Mouse (Mus musculus) embryonic facial prominence, embryonic 15.5 days (tissue): Measurements from ENCODE around the gene Hcfc2. TPM values are rescaled to one million over a fixed set of nuclear protein-coding genes. Genes with fewer than 3 reads are reported as not detected.

Experiments used
- ATAC-seq: fragments of 200-750 bp; cut with Nextera tagmentation; 2 replicates; pipeline ENCODE4 v1.8.0; 2017; ENCODE audit warnings: low read depth, moderate TSS enrichment; ENCODE audit not compliant: insufficient number of reproducible peaks, low FRiP score, low TSS enrichment
- H3K27ac ChIP-seq: fragments of 300-500 bp; sonication (generic); replicated peaks from 2 replicates; pipeline ENCODE4 v1.5.1; 2015; ENCODE audit warnings: mild to moderate bottlenecking, inconsistent platforms
- H3K27me3 ChIP-seq: fragments of 300-500 bp; sonication (generic); 2 replicates; pipeline ENCODE4 v1.6.1; 2015; ENCODE audit warnings: inconsistent platforms
- H3K36me3 ChIP-seq: fragments of 300-500 bp; sonication (generic); 2 replicates; pipeline ENCODE4 v1.6.1; 2015; ENCODE audit warnings: mild to moderate bottlenecking, inconsistent platforms
- H3K4me1 ChIP-seq: fragments of 300-500 bp; sonication (generic); 2 replicates; pipeline ENCODE4 v1.6.1; 2015; ENCODE audit warnings: inconsistent platforms
- H3K4me2 ChIP-seq: fragments of 300-500 bp; sonication (generic); replicated peaks from 2 replicates; pipeline ENCODE4 v1.6.1; 2015; ENCODE audit warnings: mild to moderate bottlenecking, inconsistent platforms
- H3K4me3 ChIP-seq: fragments of 300-500 bp; sonication (generic); replicated peaks from 2 replicates; pipeline ENCODE4 v1.5.1; 2015; ENCODE audit warnings: mild to moderate bottlenecking, inconsistent platforms
- H3K9ac ChIP-seq: fragments of 300-500 bp; sonication (generic); 2 replicates; pipeline ENCODE4 v1.6.1; 2015; ENCODE audit warnings: inconsistent platforms
- H3K9me3 ChIP-seq: fragments of 300-500 bp; sonication (generic); replicated peaks from 2 replicates; pipeline ENCODE4 v1.6.1; 2016; ENCODE audit warnings: inconsistent platforms
- WGBS: fragments of 180-500 bp; shearing (Covaris S2); methylation state at CpG from one replicate; pipeline ENCODE4 v1.1.7; 2015; 5-methylcytosine and 5-hydroxymethylcytosine counted together
- polyA plus RNA-seq: library from polyadenylated mRNA; unstranded; fragments of >200 nt; fragmentation: Nextera tagmentation; extraction: Ambion mirVana; gene quantifications from 2 replicates; pipeline ENCODE4 v1.2.1, GENCODE M21; 2015

Gene Hcfc2
- polyA plus RNA-seq, 1 experiment from 2014 or later = 46.6 TPM

DNA sequence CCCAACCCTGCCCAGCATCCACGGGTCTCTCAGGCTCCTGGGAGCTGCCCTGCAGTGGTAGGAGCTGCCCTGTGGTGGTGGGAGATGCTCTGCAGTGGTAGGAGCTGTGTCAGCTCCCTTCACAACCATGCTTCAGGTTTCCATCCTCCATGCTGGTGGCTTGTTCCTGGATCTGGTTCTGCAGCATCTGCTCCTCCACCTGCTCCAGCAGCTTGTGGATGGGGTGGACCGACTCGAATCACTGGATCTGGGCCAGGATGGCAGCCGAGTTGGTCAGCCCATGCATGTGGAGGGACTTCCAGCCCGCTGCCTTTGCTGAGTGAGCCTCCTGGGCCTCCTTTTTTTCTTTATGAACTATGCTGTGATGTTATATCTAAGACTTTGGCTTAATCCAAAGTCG, 19.0 kb upstream of the Hcfc2 start:
- WGBS = 75% methylated on average over 6 of the region's 6 CpGs
- no peak overlapping the region for H3K27ac ChIP-seq
- no peak overlapping the region for H3K9ac ChIP-seq
- no peak for ATAC-seq
- H3K36me3 ChIP-seq = no peaks in the 10 kb centered on the region
- H3K27me3 ChIP-seq = no peaks in the 10 kb centered on the region
- no peak overlapping the region for H3K4me2 ChIP-seq
- no peaks in the 10 kb centered on the region for H3K4me1 ChIP-seq
- H3K4me3 ChIP-seq = no peak overlapping the region
- H3K9me3 ChIP-seq = no peaks in the 10 kb centered on the region

DNA sequence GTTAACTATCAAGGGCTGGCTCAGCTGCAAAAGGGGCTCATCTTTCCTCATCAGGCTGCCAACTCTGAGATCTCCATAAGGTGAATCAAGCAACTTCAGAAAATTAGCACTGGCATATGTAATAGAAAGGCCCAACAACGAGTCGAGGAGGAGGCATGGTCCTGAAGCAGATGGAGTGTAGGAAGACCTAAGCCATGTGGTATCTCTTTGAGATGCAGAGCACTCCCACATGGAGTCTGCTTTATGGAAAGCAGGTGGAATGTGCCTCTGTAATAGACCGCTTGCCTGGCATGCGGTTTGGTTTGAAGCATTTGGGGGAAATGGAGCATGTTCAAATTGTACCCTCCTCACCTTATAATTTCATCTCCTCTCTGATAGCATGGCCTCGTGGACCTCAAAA, 15.2 kb upstream of the Hcfc2 start:
- no peak for ATAC-seq
- H3K27ac ChIP-seq = no peak overlapping the region
- no peak overlapping the region for H3K4me2 ChIP-seq
- H3K27me3 ChIP-seq = no peaks in the 10 kb centered on the region
- no peaks in the 10 kb centered on the region for H3K36me3 ChIP-seq
- WGBS = 72% methylated on average over 5 of the region's 5 CpGs
- H3K9me3 ChIP-seq = no peaks in the 10 kb centered on the region
- H3K4me1 ChIP-seq = 0 out of 2 replicates have a peak, but pooled peaks cover 3% of the 10 kb centered on the region
- no peak overlapping the region for H3K4me3 ChIP-seq
- H3K9ac ChIP-seq = no peak overlapping the region

DNA sequence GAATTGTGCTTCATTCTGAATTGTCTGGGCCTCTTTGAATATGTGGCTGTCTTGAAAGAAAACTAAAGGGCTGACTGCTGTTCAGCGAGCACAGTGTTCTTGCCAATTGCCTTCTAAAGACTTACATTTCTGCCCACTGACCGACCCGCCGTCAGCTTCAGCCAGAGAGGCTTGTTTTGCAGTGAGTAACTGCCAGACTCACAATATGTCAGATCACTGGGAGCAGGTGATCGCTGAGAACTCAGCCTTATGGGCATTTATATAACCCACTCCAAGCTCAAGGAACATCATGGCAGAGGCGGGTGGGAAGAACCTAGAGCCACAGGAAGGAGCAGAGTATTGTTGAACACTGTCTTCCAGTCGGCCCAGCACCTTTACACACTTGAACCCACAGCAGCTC, 14.3 kb upstream of the Hcfc2 start:
- no peak overlapping the region for H3K4me2 ChIP-seq
- H3K27ac ChIP-seq = no peak overlapping the region
- ATAC-seq = no peak
- H3K9ac ChIP-seq = no peak overlapping the region
- 86% methylated on average over 7 of the region's 7 CpGs for WGBS
- 0 out of 2 replicates have a peak, but pooled peaks cover 3% of the 10 kb centered on the region for H3K4me1 ChIP-seq
- H3K4me3 ChIP-seq = no peak overlapping the region
- H3K9me3 ChIP-seq = no peaks in the 10 kb centered on the region
- H3K27me3 ChIP-seq = no peaks in the 10 kb centered on the region
- H3K36me3 ChIP-seq = no peaks in the 10 kb centered on the region

DNA sequence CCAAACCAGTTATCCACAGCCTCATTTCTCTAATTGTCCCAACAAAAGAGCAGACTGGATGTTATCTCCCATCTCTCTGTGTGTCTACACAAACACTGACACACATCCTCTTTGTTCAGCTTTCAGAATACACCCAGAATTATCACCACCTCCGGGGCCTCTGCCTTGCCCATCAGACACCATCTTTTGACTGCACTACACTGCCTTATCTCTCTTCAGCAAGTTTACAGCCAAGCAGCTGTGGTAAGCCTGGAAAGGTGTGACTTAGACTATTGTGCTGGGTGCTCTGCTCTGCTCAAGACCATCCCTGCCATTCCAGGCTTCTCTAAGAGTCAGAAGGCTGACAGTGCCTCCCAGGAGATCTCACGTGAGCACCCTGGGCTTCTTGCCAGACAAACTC, 10.5 kb upstream of the Hcfc2 start:
- Histone ChIP-seq H3K9ac (no peak overlapping the region), H3K4me1 (peaks cover 12% of the 10 kb centered on the region), H3K4me3 (no peak overlapping the region), H3K36me3 (no peaks in the 10 kb centered on the region), H3K27me3 (no peaks in the 10 kb centered on the region), H3K4me2 (no peak overlapping the region), H3K27ac (no peak overlapping the region), H3K9me3 (no peaks in the 10 kb centered on the region)
- WGBS = 59% methylated on average over 2 of the region's 2 CpGs
- no peak for ATAC-seq

DNA sequence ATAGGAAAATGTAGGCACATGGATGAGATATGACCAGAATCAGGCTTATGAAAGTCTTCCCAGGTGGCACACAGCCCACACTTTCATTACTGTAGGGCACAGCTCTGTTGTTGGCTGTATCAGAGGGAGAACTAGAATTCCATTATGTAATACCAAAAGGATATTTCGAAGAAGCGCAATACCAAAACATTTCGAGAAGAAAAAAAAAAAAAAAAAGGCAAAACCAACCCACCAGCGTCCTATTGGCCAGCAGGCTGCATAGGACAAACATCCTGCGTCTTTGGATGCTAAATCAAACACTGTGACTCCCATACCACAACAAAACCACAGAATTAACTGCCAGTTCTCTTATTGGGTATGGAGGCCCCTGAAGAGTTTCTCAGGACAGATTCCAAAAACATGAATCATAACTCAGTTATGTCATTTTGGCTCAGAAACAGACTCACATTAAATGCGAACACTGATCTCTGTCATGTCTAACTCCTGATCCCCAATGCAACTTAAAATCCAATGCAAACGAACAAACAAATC, 6.2 kb upstream of the Hcfc2 start:
- no peaks in the 10 kb centered on the region for H3K36me3 ChIP-seq
- 0 out of 2 replicates have a peak overlapping the region, but pooled peaks have one; percentile 6 for H3K9ac ChIP-seq
- H3K27ac ChIP-seq = peak overlapping the region; percentile 94
- no peaks in the 10 kb centered on the region for H3K9me3 ChIP-seq
- peak; percentile 79 for ATAC-seq
- peak overlapping the region; percentile 46 for H3K4me2 ChIP-seq
- H3K27me3 ChIP-seq = no peaks in the 10 kb centered on the region
- H3K4me3 ChIP-seq = peak overlapping the region; percentile 41
- peaks cover 20% of the 10 kb centered on the region for H3K4me1 ChIP-seq
- 21% methylated on average over 7 of the region's 7 CpGs for WGBS

DNA sequence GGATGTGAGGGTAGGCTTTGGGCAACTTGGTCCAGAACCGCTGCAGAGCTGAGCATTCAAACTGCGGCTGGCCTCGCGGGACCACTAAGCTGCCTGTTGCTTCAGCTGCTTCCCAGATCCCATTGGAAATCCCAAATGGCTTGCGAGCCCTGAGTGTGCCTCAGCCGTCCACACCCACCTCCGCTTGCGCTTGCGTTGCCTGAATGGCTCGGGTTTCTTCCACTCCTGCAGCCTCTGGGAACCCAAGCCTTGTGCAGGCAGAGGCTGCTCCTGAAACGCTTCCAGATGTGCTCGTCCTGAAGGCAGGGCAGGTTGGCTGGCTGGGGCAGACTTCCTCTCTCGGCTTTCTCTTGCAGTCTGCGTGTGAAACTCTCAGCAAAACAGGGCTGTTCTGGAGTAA, 5.5 kb upstream of the Hcfc2 start, which contains the start of gene Glt8d2:
Glt8d2 (minus strand) TSS at position 157 of the 400 bp plus-strand sequence.
- Histone ChIP-seq H3K4me1 (peaks cover 20% of the 10 kb centered on the region), H3K4me3 (peak within 1 kb of the TSS; percentile 41), H3K9me3 (no peaks in the 10 kb centered on the region), H3K27me3 (no peaks in the 10 kb centered on the region), H3K4me2 (peak within 1 kb of the TSS; percentile 46), H3K36me3 (no peaks in the 10 kb centered on the region), H3K9ac (peak within 1 kb of the TSS; percentile 28), H3K27ac (peak within 1 kb of the TSS; percentile 94)
- ATAC-seq = peak; percentile 93
- WGBS = 1% methylated on average over 14 of the region's 14 CpGs

DNA sequence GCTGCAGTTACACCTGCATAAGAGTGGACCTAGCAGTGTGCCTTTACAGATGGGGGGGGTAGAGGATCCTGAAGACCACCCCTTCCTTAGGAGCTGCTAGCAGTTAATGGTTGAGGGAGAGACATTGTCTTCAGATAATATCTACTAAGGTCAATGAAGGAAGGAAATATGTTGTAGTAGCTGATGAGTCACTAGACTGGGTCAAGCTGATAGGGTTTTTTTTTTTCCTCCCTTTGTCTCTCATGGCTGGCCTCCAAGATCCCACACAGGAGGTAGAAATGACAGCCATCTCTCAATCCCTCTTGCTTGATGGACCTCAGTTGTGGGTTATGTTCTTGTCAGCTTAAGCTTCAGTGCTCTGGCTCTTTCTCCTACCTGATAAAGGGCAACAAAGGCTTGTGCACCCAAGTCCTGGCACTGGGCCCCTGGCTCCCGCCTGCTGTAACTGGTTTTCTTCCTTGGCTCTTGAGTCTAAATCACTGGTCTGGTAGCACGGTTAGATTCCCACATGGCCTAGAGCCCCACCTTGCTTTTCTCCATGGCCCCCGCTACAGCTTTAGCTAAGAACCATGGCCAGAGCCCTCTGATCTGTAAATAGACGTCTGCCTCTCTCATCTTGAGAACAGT, 606 bp downstream of the Hcfc2 start:
- Histone ChIP-seq H3K4me1 (peaks cover 12% of the 10 kb centered on the region), H3K27me3 (no peaks in the 10 kb centered on the region), H3K27ac (no peak overlapping the region), H3K4me2 (no peak overlapping the region), H3K9ac (no peak overlapping the region), H3K36me3 (no peaks in the 10 kb centered on the region), H3K9me3 (no peaks in the 10 kb centered on the region), H3K4me3 (no peak overlapping the region)
- ATAC-seq = no peak
- 73% methylated on average over 4 of the region's 4 CpGs for WGBS

DNA sequence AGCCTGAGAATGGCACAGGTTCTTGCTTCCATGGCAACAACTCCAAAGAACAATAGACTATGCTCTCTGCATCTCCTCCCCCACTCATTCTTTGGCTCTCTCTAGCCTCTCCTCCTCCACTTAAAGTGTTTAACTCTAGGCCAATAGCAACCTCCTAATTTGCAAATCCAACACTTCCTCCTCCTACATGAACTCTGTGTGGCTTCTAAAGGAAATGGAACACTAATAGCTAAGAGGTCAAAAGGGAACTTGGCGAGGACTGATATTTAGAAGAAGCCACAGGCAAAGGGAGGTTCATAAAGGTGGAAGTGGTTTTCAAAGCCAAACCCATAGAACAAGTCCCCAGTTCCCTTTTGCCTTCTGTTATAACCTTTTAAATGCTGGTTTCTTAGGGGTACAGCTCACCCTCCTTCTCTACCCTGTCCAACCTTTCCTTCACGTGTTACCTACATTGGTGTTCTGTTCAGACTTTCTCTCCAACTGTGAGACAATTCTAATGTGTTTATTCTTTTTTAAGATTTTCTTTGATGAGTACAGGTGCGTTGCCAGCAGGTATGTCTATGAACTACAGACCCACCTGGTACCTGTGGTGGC, 1.4 kb downstream of the Hcfc2 start:
- peaks cover 12% of the 10 kb centered on the region for H3K4me1 ChIP-seq
- H3K9me3 ChIP-seq = no peaks in the 10 kb centered on the region
- no peak for ATAC-seq
- no peaks in the 10 kb centered on the region for H3K27me3 ChIP-seq
- no peak overlapping the region for H3K4me2 ChIP-seq
- H3K9ac ChIP-seq = no peak overlapping the region
- H3K36me3 ChIP-seq = no peaks in the 10 kb centered on the region; the same call in 1 of the 2 replicates
- H3K27ac ChIP-seq = no peak overlapping the region
- 76% methylated on average over 3 of the region's 3 CpGs for WGBS
- no peak overlapping the region for H3K4me3 ChIP-seq

DNA sequence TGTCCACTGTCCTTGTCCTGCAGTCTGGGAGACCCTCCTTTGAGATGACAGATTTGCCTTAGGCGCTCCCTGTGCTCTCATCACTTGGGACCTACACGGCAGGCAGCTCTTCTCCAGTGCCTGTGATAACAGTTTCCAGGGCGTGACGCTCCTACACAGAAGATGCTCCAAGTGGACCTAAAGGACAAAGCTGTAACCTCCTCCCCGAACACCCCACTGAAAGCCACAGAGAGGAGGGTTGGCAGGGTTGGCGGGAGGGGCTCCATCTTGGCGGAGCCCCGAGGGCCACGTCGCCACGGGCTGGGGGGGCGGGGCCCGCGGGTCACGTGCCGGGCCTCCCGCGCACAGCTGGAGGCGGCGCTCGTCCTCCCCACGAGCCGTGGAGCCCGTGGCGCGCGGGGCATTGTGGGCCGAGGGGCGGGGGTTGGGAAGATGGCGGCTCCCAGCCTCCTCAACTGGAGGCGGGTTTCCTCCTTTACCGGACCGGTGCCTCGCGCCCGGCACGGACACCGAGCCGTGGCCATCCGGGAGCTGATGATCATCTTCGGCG, 2.8 kb downstream of the Hcfc2 start:
- WGBS = 1% methylated on average over 42 of the region's 42 CpGs
- peak; percentile 97 for ATAC-seq
- Histone ChIP-seq H3K9me3 (no peaks in the 10 kb centered on the region), H3K4me3 (peak overlapping the region; percentile 92), H3K36me3 (no peaks in the 10 kb centered on the region; the same call in 1 of the 2 replicates), H3K4me2 (peak overlapping the region; percentile 64), H3K27me3 (no peaks in the 10 kb centered on the region), H3K9ac (peak overlapping the region; percentile 63), H3K27ac (peak overlapping the region; percentile 87), H3K4me1 (peaks cover 12% of the 10 kb centered on the region)

DNA sequence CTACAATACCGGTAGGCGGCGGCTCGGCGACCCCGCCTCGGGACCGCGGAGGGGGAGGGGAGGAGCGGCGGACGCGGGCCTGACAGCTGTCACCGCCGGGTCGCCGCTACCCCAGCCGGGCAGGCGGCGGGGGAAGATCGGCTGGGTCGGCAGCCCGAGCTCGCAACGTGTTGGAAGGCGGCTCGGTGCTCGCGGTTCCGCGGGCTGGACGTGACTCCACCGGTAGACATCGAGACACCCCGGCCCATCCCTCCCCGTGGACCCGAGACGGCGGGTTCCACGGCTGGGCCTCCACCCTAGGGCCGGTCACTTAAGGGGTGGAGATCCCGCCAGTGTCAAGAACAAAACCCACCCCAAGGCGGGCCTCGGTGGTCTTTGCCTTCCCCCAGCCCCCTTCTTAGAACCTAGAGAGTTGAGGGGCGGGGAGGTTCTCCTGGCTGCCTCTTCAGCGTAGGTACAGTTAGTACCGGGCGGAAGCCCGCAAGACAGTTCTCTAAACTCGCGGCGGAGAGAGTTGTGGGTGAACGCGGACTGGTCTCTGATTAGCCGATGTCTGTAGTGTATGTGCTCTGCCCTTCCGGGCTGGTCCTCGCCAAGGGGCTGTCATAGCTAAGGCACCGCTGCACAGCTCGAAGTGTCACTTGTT, 3.5 kb downstream of the Hcfc2 start:
- peaks cover 4% of the 10 kb centered on the region; the same call in 1 of the 2 replicates for H3K36me3 ChIP-seq
- peak overlapping the region; percentile 87 for H3K27ac ChIP-seq
- H3K4me3 ChIP-seq = peak overlapping the region; percentile 92
- peak overlapping the region; percentile 64 for H3K4me2 ChIP-seq
- WGBS = under 1% methylated on average over 57 of the region's 59 CpGs
- no peaks in the 10 kb centered on the region for H3K27me3 ChIP-seq
- peak overlapping the region; percentile 63 for H3K9ac ChIP-seq
- H3K4me1 ChIP-seq = peaks cover 12% of the 10 kb centered on the region
- peak; percentile 72 for ATAC-seq
- no peaks in the 10 kb centered on the region for H3K9me3 ChIP-seq

DNA sequence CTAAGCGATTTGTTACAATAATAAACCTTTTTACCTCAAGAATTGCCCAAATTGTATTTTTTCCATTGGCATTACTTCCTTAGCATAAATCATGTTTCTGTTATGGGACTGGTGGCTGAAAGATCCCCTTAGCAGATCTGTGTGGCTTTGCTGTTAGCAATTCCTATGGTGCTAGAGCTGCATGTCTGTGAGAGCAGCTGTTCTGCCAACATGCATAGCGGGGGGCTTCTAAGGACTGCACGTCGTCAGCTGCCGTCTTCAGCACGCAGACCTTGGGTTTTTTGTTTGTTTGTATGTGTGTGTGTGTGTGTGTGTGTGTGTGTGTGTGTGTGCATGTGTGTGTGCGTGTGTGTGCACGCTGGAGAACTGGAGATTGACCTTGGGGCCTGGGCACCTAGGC, 45.4 kb downstream of the Hcfc2 start:
- no peak for ATAC-seq
- Histone ChIP-seq H3K9ac (no peak overlapping the region), H3K27ac (no peak overlapping the region), H3K4me1 (no peaks in the 10 kb centered on the region), H3K4me2 (no peak overlapping the region), H3K4me3 (no peak overlapping the region), H3K36me3 (peaks cover 55% of the 10 kb centered on the region), H3K9me3 (no peaks in the 10 kb centered on the region), H3K27me3 (no peaks in the 10 kb centered on the region)
- 80% methylated on average over 8 of the region's 8 CpGs for WGBS
